Mouse (Mus musculus) hematopoietic stem cell, adult 5-6 weeks (primary cell): ENCODE measurements at regions not wholly inside any gene's neighbourhood (a gene's known extent, or its start where the extent isn't known, plus 50 kb on each side); places are given as distances from the start of the nearest gene placed in this dataset.

Source experiments
- ATAC-seq, 2 experiments: fragments of 125-278 bp in 1 of 2; replicated peaks in 1 of 2; 2 replicates each; pipeline ENCODE4 v1.8.0; 2016 to 2017; ENCODE audit warnings: inconsistent platforms in 2 of 2, mild to moderate bottlenecking in 2 of 2, moderate number of reproducible peaks in 2 of 2, low read depth in 1 of 2, moderate TSS enrichment in 1 of 2; ENCODE audit not compliant: low FRiP score in 2 of 2, poor library complexity in 2 of 2, severe bottlenecking in 2 of 2, insufficient read depth in 1 of 2, low TSS enrichment in 1 of 2

DNA sequence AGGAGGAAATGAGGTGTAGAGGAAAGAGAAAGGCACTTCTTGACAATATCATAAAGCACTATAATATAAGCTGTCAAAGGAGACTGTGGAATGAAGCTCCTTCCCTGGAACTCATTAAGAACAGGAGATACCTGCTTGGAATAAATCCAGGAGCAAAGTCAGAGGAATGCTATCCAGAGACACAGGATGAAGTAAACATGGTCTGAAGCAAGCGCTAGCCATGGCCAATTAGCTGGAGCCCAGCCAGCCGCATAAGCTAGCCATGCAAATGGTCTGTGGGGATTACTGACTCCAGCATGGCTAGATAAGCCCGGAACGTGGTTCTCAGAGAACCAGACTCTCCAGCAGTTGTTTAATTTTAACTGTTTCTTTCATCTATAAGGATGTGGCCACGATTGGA lies 54.9 kb upstream of the Gpc3 start:
- ATAC-seq = no peak

DNA sequence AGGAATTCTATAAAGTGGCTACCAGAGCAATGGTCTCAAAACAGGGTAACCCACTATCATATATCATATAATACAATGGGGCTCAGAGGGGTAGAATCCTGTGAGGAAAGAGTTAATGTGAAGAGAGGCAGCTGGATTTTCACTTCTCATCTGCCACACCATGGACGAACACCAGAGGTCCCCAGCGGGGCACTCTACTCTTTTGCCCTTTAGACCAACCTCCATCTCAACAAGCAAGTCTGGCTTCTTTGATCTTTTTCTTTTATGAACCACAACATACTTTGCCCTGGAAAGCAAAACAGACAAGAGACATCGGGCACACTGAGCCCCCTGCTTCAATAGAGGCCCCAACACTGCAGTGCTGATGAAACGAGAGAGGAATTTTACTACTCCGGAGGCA lies 65.3 kb upstream of the Gpc3 start:
- peak; percentile 64 to 71; a peak in 2 of 4 replicates for ATAC-seq

DNA sequence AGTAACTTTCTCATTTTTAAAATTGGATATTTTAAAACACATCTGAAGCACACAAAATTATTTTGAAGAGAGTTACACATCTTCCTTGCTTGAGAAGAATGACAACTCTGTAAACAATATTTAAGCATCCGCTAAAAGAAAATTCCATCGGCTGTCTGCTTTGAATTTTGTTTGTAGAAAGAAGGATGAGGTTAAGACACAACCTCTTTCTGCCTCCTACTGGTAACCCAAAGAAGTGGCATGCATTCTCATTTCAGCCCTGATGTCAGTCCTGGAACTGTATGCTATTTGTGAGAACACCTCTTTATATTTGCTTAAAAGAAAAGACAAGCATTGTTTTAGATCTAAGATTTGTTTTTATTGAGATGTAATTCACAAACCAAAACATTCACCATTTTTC lies 80.6 kb upstream of the Gpc3 start:
- ATAC-seq = no peak

DNA sequence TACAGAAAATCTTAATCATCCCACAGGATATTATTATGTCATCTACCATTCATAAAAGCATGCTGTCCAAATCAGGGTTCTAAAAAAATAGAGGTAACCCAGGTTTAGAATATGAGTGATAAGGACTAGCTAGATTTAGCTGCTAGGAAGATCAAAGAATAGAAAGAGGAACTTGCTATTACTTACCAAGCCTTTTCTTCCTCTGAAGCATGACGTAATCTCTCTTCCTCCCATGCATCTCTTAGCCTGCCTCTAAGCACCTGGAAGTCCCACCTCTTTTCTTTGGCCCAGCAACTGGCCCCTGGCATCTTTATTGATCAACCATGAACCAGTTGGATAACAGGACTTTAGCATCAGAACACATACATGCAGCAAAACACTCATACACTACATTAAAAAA lies 85.9 kb upstream of the Gpc3 start:
- ATAC-seq = peak in 1 of 2 experiments; percentile 42; a peak in 1 of 4 replicates

DNA sequence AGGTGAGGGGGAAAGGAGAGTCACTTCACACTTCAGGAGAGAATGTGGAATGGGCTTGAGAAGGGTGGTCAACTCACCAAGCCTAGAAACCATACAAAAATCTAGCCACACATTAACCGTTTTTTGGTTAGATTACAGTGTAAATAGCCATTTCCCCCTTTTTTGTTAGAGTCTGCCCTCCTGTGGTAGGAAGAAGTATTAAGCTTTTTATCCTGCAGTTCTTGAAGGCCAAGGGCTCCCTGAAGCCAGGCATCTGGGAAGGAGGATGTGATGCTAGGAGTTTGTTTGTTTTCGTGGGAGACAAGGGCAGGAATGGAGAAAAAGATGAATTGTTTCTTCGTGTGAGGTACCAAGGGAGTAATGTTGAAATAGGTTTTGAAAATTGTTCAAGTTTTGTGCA lies 73.5 kb upstream of the Ccdc160 start:
- ATAC-seq = peak in 1 of 2 experiments; percentile 37; a peak in 1 of 4 replicates

DNA sequence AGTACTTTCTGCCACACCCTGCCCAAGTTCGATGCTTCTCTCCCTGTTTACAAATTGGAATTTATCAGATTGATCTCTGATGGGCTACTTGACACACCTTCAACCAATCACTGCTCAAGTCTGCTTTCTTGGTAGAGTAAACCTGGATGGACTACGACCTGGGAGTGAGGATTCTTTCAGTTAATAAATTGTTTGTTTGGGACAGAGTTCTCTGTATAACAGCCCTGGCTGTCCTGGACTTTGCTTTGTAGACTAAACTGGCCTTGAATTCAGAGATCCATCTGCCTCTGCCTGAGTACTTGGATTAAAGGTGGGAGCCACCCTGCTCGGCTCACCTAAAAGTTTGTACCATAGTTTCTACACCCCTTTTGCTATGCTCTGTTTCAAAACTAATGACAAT lies 52.9 kb upstream of the Ccdc160 start:
- no peak for ATAC-seq
